Mouse (Mus musculus): ENCODE measurements at regions not wholly inside any gene's neighbourhood (a gene's known extent, or its start where the extent isn't known, plus 50 kb on each side); places are given as distances from the start of the nearest gene placed in this dataset.

GRCm38 (mm10) chr9:80705264-80705663, 240.0 kb upstream of the Impg1 start:
- intact Hi-C loops (cut with DNase I), result no loop called here
- DNase-seq (ENCODE audit: low spot score), result no peak

- intact Hi-C loops (cut with DNase I), result no loop called here
- no peak for DNase-seq (ENCODE audit: low spot score)
Measured at GRCm38 (mm10) chr9:80697171-80697570, 231.9 kb upstream of the Impg1 start.

GRCm38 (mm10) chr9:80688481-80689086, 223.3 kb upstream of the Impg1 start:
- intact Hi-C loops (cut with DNase I), result no loop called here
- DNase-seq (ENCODE audit: low spot score), result no peak

GRCm38 (mm10) chr9:80683030-80683692, 217.9 kb upstream of the Impg1 start:
- intact Hi-C loops (cut with DNase I), result no loop called here
- DNase-seq (ENCODE audit: low spot score), result no peak

GRCm38 (mm10) chr9:80681709-80682108, 216.4 kb upstream of the Impg1 start:
- no peak for DNase-seq (ENCODE audit: low spot score)
- intact Hi-C loops (cut with DNase I), result no loop called here

GRCm38 (mm10) chr9:80671483-80671882, 206.2 kb upstream of the Impg1 start:
- intact Hi-C loops (cut with DNase I), result no loop called here
- DNase-seq (ENCODE audit: low spot score), result no peak

- DNase-seq (ENCODE audit: low spot score), result no peak
- intact Hi-C loops (cut with DNase I), result no loop called here
Measured at GRCm38 (mm10) chr9:80668575-80669248, 203.4 kb upstream of the Impg1 start.

- no peak for DNase-seq (ENCODE audit: low spot score)
- intact Hi-C loops (cut with DNase I), result no loop called here
Measured at GRCm38 (mm10) chr9:80658755-80659154, 193.5 kb upstream of the Impg1 start.

GRCm38 (mm10) chr9:80615114-80615513, 149.8 kb upstream of the Impg1 start:
- intact Hi-C loops (cut with DNase I), result no loop called here
- no peak for DNase-seq (ENCODE audit: low spot score)

GRCm38 (mm10) chr9:80600019-80600418, 134.7 kb upstream of the Impg1 start:
- no peak for DNase-seq (ENCODE audit: low spot score)
- intact Hi-C loops (cut with DNase I), result no loop called here

GRCm38 (mm10) chr9:80565388-80566024, 100.2 kb upstream of the Impg1 start:
- intact Hi-C loops (cut with DNase I), result no loop called here
- no peak for DNase-seq (ENCODE audit: low spot score)

GRCm38 (mm10) chr9:80563655-80564054, 98.4 kb upstream of the Impg1 start:
- intact Hi-C loops (cut with DNase I), result no loop called here
- DNase-seq (ENCODE audit: low spot score), result no peak

- intact Hi-C loops (cut with DNase I), result no loop called here
- DNase-seq (ENCODE audit: low spot score), result no peak
Measured at GRCm38 (mm10) chr9:80555531-80556067, 90.3 kb upstream of the Impg1 start.

All from heart, postnatal 25 days (tissue).